Mouse (Mus musculus) forebrain, embryonic 16.5 days (tissue): ENCODE data around the gene Ell. TPM values are rescaled to one million over a fixed set of nuclear protein-coding genes. Genes with fewer than 3 reads are reported as not detected.

Experiments used
- ATAC-seq: fragments of 200-750 bp; cut with Nextera tagmentation; 2 replicates; pipeline ENCODE4 v1.8.0; 2017; ENCODE audit warnings: mild to moderate bottlenecking, moderate library complexity
- H3K27ac ChIP-seq: fragments of 300-500 bp; sonication (generic); 2 replicates; pipeline ENCODE4 v1.5.1; 2014; ENCODE audit warnings: low read length, control low read depth
- H3K27me3 ChIP-seq: fragments of 300-500 bp; sonication (generic); replicated peaks from 2 replicates; pipeline ENCODE4 v1.6.1; 2014; ENCODE audit warnings: low read length; ENCODE audit not compliant: control insufficient read depth, insufficient read depth
- H3K36me3 ChIP-seq: fragments of 300-500 bp; sonication (generic); 2 replicates; pipeline ENCODE4 v1.6.1; 2014; ENCODE audit not compliant: control insufficient read depth, insufficient read depth
- H3K4me1 ChIP-seq: fragments of 300-500 bp; sonication (generic); replicated peaks from 2 replicates; pipeline ENCODE4 v1.6.1; 2014; ENCODE audit warnings: low read length; ENCODE audit not compliant: control insufficient read depth, insufficient read depth
- H3K4me2 ChIP-seq: fragments of 300-500 bp; sonication (generic); 2 replicates; pipeline ENCODE4 v1.6.1; 2014; ENCODE audit warnings: mild to moderate bottlenecking, low read length, control low read depth
- H3K4me3 ChIP-seq: fragments of 300-500 bp; sonication (generic); replicated peaks from 2 replicates; pipeline ENCODE4 v1.5.1; 2014; ENCODE audit warnings: mild to moderate bottlenecking, low read length, control low read depth
- H3K9ac ChIP-seq: fragments of 300-500 bp; sonication (generic); replicated peaks from 2 replicates; pipeline ENCODE4 v1.6.1; 2014; ENCODE audit warnings: low read depth, low read length, control low read depth
- H3K9me3 ChIP-seq: fragments of 300-500 bp; sonication (generic); 2 replicates; pipeline ENCODE4 v1.6.1; 2016; ENCODE audit warnings: low read length; ENCODE audit not compliant: control insufficient read depth
- WGBS: fragments of 180-500 bp; shearing (Covaris S2); extraction: QIAGEN DNeasy Blood & Tissue Kit; methylation state at CpG from one replicate; pipeline ENCODE4 v1.1.7; 2014; 5-methylcytosine and 5-hydroxymethylcytosine counted together
- polyA plus RNA-seq: library from polyadenylated mRNA; unstranded; fragments of >200 nt; fragmentation: Nextera tagmentation; extraction: Ambion mirVana; gene quantifications from 2 replicates; pipeline ENCODE4 v1.2.1, GENCODE M21; 2015

Gene Ell
- polyA plus RNA-seq, 1 experiment from 2014 or later = 18.9 TPM

- Histone ChIP-seq H3K4me2 (peak overlapping the region; percentile 94), H3K27ac (no peak overlapping the region), H3K9me3 (no peaks in the 10 kb centered on the region), H3K9ac (peak overlapping the region; percentile 89), H3K36me3 (0 out of 2 replicates have a peak, but pooled peaks cover 2% of the 10 kb centered on the region), H3K4me3 (peak overlapping the region; percentile 87), H3K4me1 (peaks cover 26% of the 10 kb centered on the region), H3K27me3 (no peaks in the 10 kb centered on the region)
- 60% methylated on average over 7 of the region's 7 CpGs for WGBS
- ATAC-seq = no peak
Observed at GRCm38 (mm10) chr8:70540507-70541071, 1.3 kb downstream of the Ell start.

- H3K4me2 ChIP-seq = peak overlapping the region; percentile 94
- 84% methylated on average over 5 of the region's 5 CpGs for WGBS
- no peak overlapping the region; the same call in 1 of the 2 replicates for H3K9ac ChIP-seq
- H3K4me1 ChIP-seq = peaks cover 26% of the 10 kb centered on the region
- H3K9me3 ChIP-seq = no peaks in the 10 kb centered on the region
- no peak overlapping the region for H3K27ac ChIP-seq
- 0 out of 2 replicates have a peak, but pooled peaks cover 2% of the 10 kb centered on the region for H3K36me3 ChIP-seq
- peak overlapping the region; percentile 87; the same call in 1 of the 2 replicates for H3K4me3 ChIP-seq
- no peak for ATAC-seq
- no peaks in the 10 kb centered on the region for H3K27me3 ChIP-seq
Observed at GRCm38 (mm10) chr8:70541081-70541480, 1.8 kb downstream of the Ell start.

GRCm38 (mm10) chr8:70544200-70544687 is 5.0 kb downstream of the Ell start:
- peaks cover 18% of the 10 kb centered on the region for H3K4me1 ChIP-seq
- H3K4me2 ChIP-seq = no peak overlapping the region
- H3K4me3 ChIP-seq = no peak overlapping the region
- no peak overlapping the region for H3K9ac ChIP-seq
- H3K36me3 ChIP-seq = no peaks in the 10 kb centered on the region
- no peaks in the 10 kb centered on the region for H3K9me3 ChIP-seq
- WGBS = 82% methylated on average over 6 of the region's 6 CpGs
- ATAC-seq = no peak
- H3K27me3 ChIP-seq = no peaks in the 10 kb centered on the region
- no peak overlapping the region for H3K27ac ChIP-seq

DNA sequence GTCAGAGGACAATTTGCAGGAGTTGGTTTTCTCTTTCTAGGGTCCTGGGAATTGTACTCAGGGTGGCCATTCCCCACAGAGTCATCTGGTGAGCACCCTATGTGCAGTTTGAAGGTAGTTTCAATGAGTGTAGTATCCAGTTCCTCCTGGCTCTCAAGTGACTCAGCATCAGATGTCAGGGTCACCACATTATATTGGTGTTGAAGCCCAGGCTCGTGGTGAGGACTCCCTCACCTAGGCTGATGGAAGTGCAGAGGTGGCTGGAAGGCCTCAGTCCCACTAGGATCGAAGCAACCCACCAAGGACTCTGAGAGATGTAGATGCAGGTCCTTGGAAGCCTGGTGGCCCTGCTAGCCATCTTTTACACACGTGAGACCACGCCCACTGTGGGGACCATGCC is 7.2 kb downstream of the Ell start:
- Histone ChIP-seq H3K9me3 (no peaks in the 10 kb centered on the region), H3K4me2 (no peak overlapping the region), H3K27ac (no peak overlapping the region), H3K4me1 (peaks cover 3% of the 10 kb centered on the region), H3K4me3 (no peak overlapping the region), H3K27me3 (no peaks in the 10 kb centered on the region), H3K9ac (no peak overlapping the region), H3K36me3 (no peaks in the 10 kb centered on the region)
- ATAC-seq = no peak
- 90% methylated on average over 4 of the region's 4 CpGs for WGBS

GRCm38 (mm10) chr8:70547762-70548161 is 8.5 kb downstream of the Ell start:
- Histone ChIP-seq H3K9ac (no peak overlapping the region), H3K27ac (no peak overlapping the region), H3K36me3 (no peaks in the 10 kb centered on the region), H3K9me3 (no peaks in the 10 kb centered on the region), H3K4me1 (no peaks in the 10 kb centered on the region), H3K4me2 (no peak overlapping the region), H3K4me3 (no peak overlapping the region), H3K27me3 (no peaks in the 10 kb centered on the region)
- no peak for ATAC-seq
- WGBS = 88% methylated on average over 6 of the region's 6 CpGs

DNA sequence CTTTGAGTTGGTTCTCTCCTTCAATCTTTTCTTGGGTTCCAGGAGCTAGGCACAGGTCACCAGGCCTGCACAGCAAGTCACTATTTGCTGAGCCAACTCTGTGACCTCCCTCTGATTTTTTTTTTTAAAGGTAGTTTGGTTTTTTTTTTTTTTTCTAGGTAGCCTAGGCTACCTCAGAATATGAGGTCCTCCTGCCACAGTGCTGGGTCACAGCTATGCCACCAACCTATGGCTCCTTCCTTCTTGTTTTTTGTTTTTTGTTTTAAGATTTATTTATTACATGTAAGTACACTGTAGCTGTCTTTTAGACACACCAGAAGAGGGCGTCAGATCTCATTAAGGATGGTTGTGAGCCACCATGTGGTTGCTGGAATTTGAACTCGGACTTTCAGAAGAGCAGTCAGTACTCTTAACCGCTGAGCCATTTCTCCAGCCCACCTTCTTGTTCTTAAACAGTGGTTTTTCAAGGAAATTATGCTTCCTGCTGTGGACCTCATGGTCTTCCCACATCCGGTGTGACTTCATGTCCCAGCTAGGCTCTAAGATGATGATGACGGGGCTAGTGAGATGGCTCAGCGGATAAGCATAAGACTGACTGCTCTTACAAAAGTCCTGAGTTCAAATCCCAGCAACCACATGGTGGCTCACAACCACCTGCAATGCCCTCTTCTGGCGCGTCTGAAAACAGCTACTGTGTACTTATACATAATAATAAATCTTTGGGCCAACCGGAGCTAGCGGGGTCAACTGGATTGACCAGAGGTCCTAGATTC is 10.3 kb downstream of the Ell start:
- H3K27ac ChIP-seq = no peak overlapping the region
- no peaks in the 10 kb centered on the region for H3K9me3 ChIP-seq
- H3K36me3 ChIP-seq = no peaks in the 10 kb centered on the region
- H3K9ac ChIP-seq = no peak overlapping the region
- H3K4me1 ChIP-seq = peaks cover 10% of the 10 kb centered on the region
- ATAC-seq = no peak
- no peak overlapping the region for H3K4me3 ChIP-seq
- H3K4me2 ChIP-seq = no peak overlapping the region
- no peaks in the 10 kb centered on the region for H3K27me3 ChIP-seq
- WGBS = 94% methylated on average over 10 of the region's 10 CpGs

DNA sequence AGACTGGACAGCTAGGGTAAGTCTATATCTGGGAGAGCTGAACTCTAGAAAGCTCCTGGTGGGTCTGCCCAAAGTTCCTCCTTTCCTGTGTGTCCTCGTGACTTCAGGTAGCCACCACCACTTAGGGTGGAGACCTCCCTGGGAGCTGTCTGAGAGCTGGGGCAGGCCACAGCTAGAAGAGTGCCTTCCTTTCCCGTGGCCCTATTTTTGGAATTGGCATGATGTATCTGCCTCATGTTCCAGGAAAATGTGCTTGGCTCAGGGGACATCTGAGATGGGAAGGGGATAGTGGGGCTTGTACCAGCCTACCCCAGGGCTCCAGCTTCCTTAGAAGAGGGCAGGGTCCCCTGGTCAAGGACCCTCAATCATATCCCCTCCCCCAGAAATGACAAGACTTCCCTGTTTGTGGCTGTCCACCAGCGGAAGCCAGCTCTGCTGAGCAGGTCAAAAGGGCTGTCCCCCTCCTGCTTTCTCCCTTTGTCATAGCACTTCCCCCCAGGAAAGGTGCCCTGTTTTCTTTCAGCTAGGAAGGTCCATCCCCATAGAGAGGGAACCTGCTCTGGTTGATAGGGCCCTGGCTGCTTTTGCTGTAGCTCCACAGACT is 12.4 kb downstream of the Ell start:
- no peak for ATAC-seq
- 76% methylated on average over 3 of the region's 3 CpGs for WGBS
- no peaks in the 10 kb centered on the region for H3K36me3 ChIP-seq
- no peaks in the 10 kb centered on the region for H3K27me3 ChIP-seq
- H3K4me1 ChIP-seq = peaks cover 10% of the 10 kb centered on the region
- no peak overlapping the region for H3K27ac ChIP-seq
- no peak overlapping the region for H3K4me2 ChIP-seq
- no peaks in the 10 kb centered on the region for H3K9me3 ChIP-seq
- H3K4me3 ChIP-seq = no peak overlapping the region
- no peak overlapping the region for H3K9ac ChIP-seq

DNA sequence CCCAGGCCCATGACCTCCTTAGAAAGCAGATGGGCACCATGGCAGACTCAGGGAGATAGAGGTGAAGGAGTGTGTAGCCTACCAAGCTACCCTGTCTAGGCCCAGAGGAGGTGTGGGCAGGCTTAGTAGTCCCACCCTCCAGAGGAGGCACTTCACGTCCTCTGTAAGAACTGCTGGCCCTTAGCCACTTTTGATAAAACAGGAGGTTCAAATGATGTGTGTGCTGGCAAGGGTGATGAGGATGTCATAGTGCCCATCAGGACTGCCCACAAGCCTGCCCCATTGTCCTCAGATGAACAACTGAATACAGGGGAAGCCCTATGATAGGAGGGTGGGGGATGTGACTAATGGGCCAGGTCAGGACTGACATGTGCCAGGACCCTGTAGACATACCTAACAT is 13.6 kb downstream of the Ell start:
- Histone ChIP-seq H3K27me3 (no peaks in the 10 kb centered on the region), H3K4me1 (peaks cover 10% of the 10 kb centered on the region), H3K9ac (no peak overlapping the region), H3K27ac (no peak overlapping the region), H3K9me3 (no peaks in the 10 kb centered on the region), H3K4me2 (no peak overlapping the region), H3K4me3 (no peak overlapping the region), H3K36me3 (no peaks in the 10 kb centered on the region)
- ATAC-seq = no peak
- 36% methylated on average over 1 of the region's 1 CpGs for WGBS

GRCm38 (mm10) chr8:70553740-70554139 is 14.5 kb downstream of the Ell start:
- H3K9me3 ChIP-seq = no peaks in the 10 kb centered on the region
- 0 out of 2 replicates have a peak, but pooled peaks have one; percentile 20 for ATAC-seq
- H3K4me3 ChIP-seq = no peak overlapping the region
- H3K27me3 ChIP-seq = no peaks in the 10 kb centered on the region
- H3K4me1 ChIP-seq = peaks cover 10% of the 10 kb centered on the region
- no peak overlapping the region for H3K9ac ChIP-seq
- no peaks in the 10 kb centered on the region for H3K36me3 ChIP-seq
- no peak overlapping the region for H3K4me2 ChIP-seq
- H3K27ac ChIP-seq = no peak overlapping the region
